Mouse (Mus musculus) urinary bladder, postnatal 36 days (tissue): ENCODE measurements around the gene Cggbp1.
A peak's percentile ranks its signal among the peaks of the same experiment; 100 is the strongest.

Experiments used
- DNase-seq, 2 experiments: peaks; one replicate each; pipeline ENCODE4 v3.0.0; 2022; ENCODE audit warnings: low spot score in 2 of 2, mixed read lengths in 1 of 2

Cggbp1 gene

GRCm38 (mm10) chr16:64873416-64874305, 21.9 kb downstream of the Cggbp1 start:
- DNase-seq, result peak; percentile 65 to 69

- DNase-seq, result no peak
These were observed 23.6 kb downstream of the Cggbp1 start for GRCm38 (mm10) chr16:64875384-64875783.

- DNase-seq, result no peak
These were observed 24.0 kb downstream of the Cggbp1 start for GRCm38 (mm10) chr16:64875822-64876221.

- DNase-seq, result no peak
These were observed 25.0 kb downstream of the Cggbp1 start for GRCm38 (mm10) chr16:64876631-64877265.

- no peak for DNase-seq
These were observed 25.5 kb downstream of the Cggbp1 start for GRCm38 (mm10) chr16:64877314-64877713.

- no peak for DNase-seq
These were observed 26.9 kb downstream of the Cggbp1 start for GRCm38 (mm10) chr16:64878611-64879132.

- DNase-seq, result peak in 1 of 2 experiments; percentile 13
These were observed 27.9 kb downstream of the Cggbp1 start for GRCm38 (mm10) chr16:64879735-64880134.

GRCm38 (mm10) chr16:64880986-64881385, 29.2 kb downstream of the Cggbp1 start:
- no peak for DNase-seq

GRCm38 (mm10) chr16:64881442-64881841, 29.6 kb downstream of the Cggbp1 start:
- no peak for DNase-seq

GRCm38 (mm10) chr16:64883896-64884295, 32.1 kb downstream of the Cggbp1 start:
- DNase-seq, result no peak

GRCm38 (mm10) chr16:64884420-64884838, 32.6 kb downstream of the Cggbp1 start:
- DNase-seq, result no peak

GRCm38 (mm10) chr16:64885142-64885541, 33.3 kb downstream of the Cggbp1 start:
- no peak for DNase-seq

- DNase-seq, result no peak
These were observed 33.8 kb downstream of the Cggbp1 start for GRCm38 (mm10) chr16:64885547-64885946.

- DNase-seq, result no peak
These were observed 37.7 kb downstream of the Cggbp1 start for GRCm38 (mm10) chr16:64889496-64889895.

GRCm38 (mm10) chr16:64899084-64899483, 47.3 kb downstream of the Cggbp1 start:
- no peak for DNase-seq

GRCm38 (mm10) chr16:64903328-64903727, 51.5 kb downstream of the Cggbp1 start:
- DNase-seq, result no peak

GRCm38 (mm10) chr16:64907112-64907511, 55.3 kb downstream of the Cggbp1 start:
- no peak for DNase-seq

GRCm38 (mm10) chr16:64908747-64909146, 57.0 kb downstream of the Cggbp1 start:
- no peak for DNase-seq
